Mouse (Mus musculus): ENCODE measurements at regions not wholly inside any gene's neighbourhood (a gene's known extent, or its start where the extent isn't known, plus 50 kb on each side); places are given as distances from the start of the nearest gene placed in this dataset.
A peak's percentile ranks its signal among the peaks of the same experiment; 100 is the strongest.
"Not testable (repeated sequence)": the region's sequence is repeated elsewhere in the genome, so short reads cannot be mapped to it uniquely, and the experiment has no call there.

- H3K4me3 ChIP-seq: no peak overlapping the region
- 0 out of 2 replicates have a peak, but pooled peaks cover 10% of the 10 kb centered on the region for H3K9me3 ChIP-seq
- WGBS: 79% methylated on average over 8 of the region's 8 CpGs
- H3K27ac ChIP-seq: no peak overlapping the region
- ATAC-seq (ENCODE audit: insufficient number of reproducible peaks, insufficient read depth, low FRiP score, low TSS enrichment, low read depth): no peak
- H3K9ac ChIP-seq: no peak overlapping the region
- H3K36me3 ChIP-seq: no peaks in the 10 kb centered on the region
- H3K27me3 ChIP-seq: no peaks in the 10 kb centered on the region
- H3K4me1 ChIP-seq: 0 out of 2 replicates have a peak, but pooled peaks cover 5% of the 10 kb centered on the region
- no peak overlapping the region for H3K4me2 ChIP-seq
Measured at GRCm38 (mm10) chr13:57044455-57044854, 148.7 kb upstream of the Trpc7 start.

- ATAC-seq (ENCODE audit: insufficient number of reproducible peaks, insufficient read depth, low FRiP score, low TSS enrichment, low read depth): no peak
- no peak overlapping the region for H3K27ac ChIP-seq
- 67% methylated on average over 15 of the region's 15 CpGs for WGBS
Measured at GRCm38 (mm10) chr13:57043316-57043974, 147.7 kb upstream of the Trpc7 start.

GRCm38 (mm10) chr13:57042514-57042913, 146.7 kb upstream of the Trpc7 start:
- H3K9ac ChIP-seq: no peak overlapping the region
- no peak overlapping the region for H3K27ac ChIP-seq
- H3K36me3 ChIP-seq: no peaks in the 10 kb centered on the region
- ATAC-seq (ENCODE audit: insufficient number of reproducible peaks, insufficient read depth, low FRiP score, low TSS enrichment, low read depth): no peak
- 69% methylated on average over 5 of the region's 5 CpGs for WGBS
- H3K4me1 ChIP-seq: 0 out of 2 replicates have a peak, but pooled peaks cover 5% of the 10 kb centered on the region
- no peak overlapping the region for H3K4me3 ChIP-seq
- 0 out of 2 replicates have a peak, but pooled peaks cover 4% of the 10 kb centered on the region for H3K9me3 ChIP-seq
- no peaks in the 10 kb centered on the region for H3K27me3 ChIP-seq
- no peak overlapping the region for H3K4me2 ChIP-seq

More at GRCm38 (mm10) chr13:57043316-57043974, 147.7 kb upstream of the Trpc7 start:
- Histone ChIP-seq H3K4me1 (0 out of 2 replicates have a peak, but pooled peaks cover 5% of the 10 kb centered on the region), H3K4me2 (no peak overlapping the region), H3K36me3 (no peaks in the 10 kb centered on the region), H3K9ac (no peak overlapping the region), H3K27me3 (no peaks in the 10 kb centered on the region), H3K4me3 (no peak overlapping the region), H3K9me3 (0 out of 2 replicates have a peak, but pooled peaks cover 5% of the 10 kb centered on the region)

- Histone ChIP-seq H3K36me3 (no peaks in the 10 kb centered on the region), H3K4me3 (no peak overlapping the region), H3K9ac (no peak overlapping the region), H3K27me3 (no peaks in the 10 kb centered on the region), H3K27ac (no peak overlapping the region), H3K4me1 (0 out of 2 replicates have a peak, but pooled peaks cover 2% of the 10 kb centered on the region), H3K4me2 (no peak overlapping the region), H3K9me3 (no peaks in the 10 kb centered on the region)
- no peak for ATAC-seq (ENCODE audit: insufficient number of reproducible peaks, insufficient read depth, low FRiP score, low TSS enrichment, low read depth)
- 36% methylated on average over 4 of the region's 4 CpGs for WGBS
Measured at GRCm38 (mm10) chr13:57032871-57033270, 137.1 kb upstream of the Trpc7 start.

GRCm38 (mm10) chr13:57017553-57018341, 122.0 kb upstream of the Trpc7 start:
- no peaks in the 10 kb centered on the region for H3K9me3 ChIP-seq
- no peak overlapping the region for H3K4me2 ChIP-seq
- H3K4me1 ChIP-seq: peaks cover 19% of the 10 kb centered on the region
- no peaks in the 10 kb centered on the region for H3K36me3 ChIP-seq
- 56% methylated on average over 11 of the region's 11 CpGs for WGBS
- H3K27me3 ChIP-seq: no peaks in the 10 kb centered on the region
- ATAC-seq (ENCODE audit: insufficient number of reproducible peaks, insufficient read depth, low FRiP score, low TSS enrichment, low read depth): no peak
- H3K4me3 ChIP-seq: no peak overlapping the region
- no peak overlapping the region for H3K9ac ChIP-seq
- no peak overlapping the region for H3K27ac ChIP-seq

GRCm38 (mm10) chr13:57016465-57017272, 120.9 kb upstream of the Trpc7 start:
- no peak overlapping the region for H3K4me3 ChIP-seq
- WGBS: 37% methylated on average over 13 of the region's 13 CpGs

GRCm38 (mm10) chr13:57007236-57007635, 111.4 kb upstream of the Trpc7 start:
- not testable (repeated sequence) for H3K4me3 ChIP-seq; H3K9ac ChIP-seq; H3K36me3 ChIP-seq; H3K27ac ChIP-seq; H3K4me2 ChIP-seq; ATAC-seq (ENCODE audit: insufficient number of reproducible peaks, insufficient read depth, low FRiP score, low TSS enrichment, low read depth); H3K9me3 ChIP-seq; H3K27me3 ChIP-seq; H3K4me1 ChIP-seq
- WGBS: 95% methylated on average over 8 of the region's 8 CpGs

More at GRCm38 (mm10) chr13:57016465-57017272, 120.9 kb upstream of the Trpc7 start:
- Histone ChIP-seq H3K4me1 (peaks cover 19% of the 10 kb centered on the region), H3K9ac (peak overlapping the region; percentile 17; the same call in 1 of the 2 replicates), H3K27me3 (no peaks in the 10 kb centered on the region), H3K27ac (no peak overlapping the region; the same call in 1 of the 2 replicates), H3K4me2 (no peak overlapping the region), H3K9me3 (no peaks in the 10 kb centered on the region), H3K36me3 (no peaks in the 10 kb centered on the region)
- no peak for ATAC-seq (ENCODE audit: insufficient number of reproducible peaks, insufficient read depth, low FRiP score, low TSS enrichment, low read depth)

GRCm38 (mm10) chr13:57003565-57004132, 107.9 kb upstream of the Trpc7 start:
- Histone ChIP-seq H3K27me3 (no peaks in the 10 kb centered on the region), H3K4me2 (no peak overlapping the region), H3K9me3 (no peaks in the 10 kb centered on the region), H3K36me3 (no peaks in the 10 kb centered on the region), H3K4me1 (no peaks in the 10 kb centered on the region), H3K9ac (no peak overlapping the region), H3K27ac (no peak overlapping the region), H3K4me3 (no peak overlapping the region)
- ATAC-seq (ENCODE audit: insufficient number of reproducible peaks, insufficient read depth, low FRiP score, low TSS enrichment, low read depth): no peak
- WGBS: 20% methylated on average over 8 of the region's 8 CpGs

GRCm38 (mm10) chr13:56992022-56992421, 96.2 kb upstream of the Trpc7 start:
- no peak for ATAC-seq (ENCODE audit: insufficient number of reproducible peaks, insufficient read depth, low FRiP score, low TSS enrichment, low read depth)
- no peaks in the 10 kb centered on the region for H3K27me3 ChIP-seq
- peaks cover 5% of the 10 kb centered on the region; the same call in 1 of the 2 replicates for H3K9me3 ChIP-seq
- no peaks in the 10 kb centered on the region for H3K36me3 ChIP-seq
- no peak overlapping the region for H3K9ac ChIP-seq
- H3K4me3 ChIP-seq: no peak overlapping the region
- H3K4me2 ChIP-seq: no peak overlapping the region
- no peaks in the 10 kb centered on the region for H3K4me1 ChIP-seq
- H3K27ac ChIP-seq: no peak overlapping the region

- ATAC-seq (ENCODE audit: insufficient number of reproducible peaks, insufficient read depth, low FRiP score, low TSS enrichment, low read depth): no peak
- Histone ChIP-seq H3K36me3 (no peaks in the 10 kb centered on the region), H3K9me3 (0 out of 2 replicates have a peak, but pooled peaks cover 9% of the 10 kb centered on the region), H3K27ac (no peak overlapping the region), H3K27me3 (no peaks in the 10 kb centered on the region), H3K9ac (no peak overlapping the region), H3K4me2 (no peak overlapping the region), H3K4me1 (no peaks in the 10 kb centered on the region), H3K4me3 (no peak overlapping the region)
- WGBS: 90% methylated on average over 3 of the region's 3 CpGs
Measured at GRCm38 (mm10) chr13:56974063-56974462, 78.3 kb upstream of the Trpc7 start.

GRCm38 (mm10) chr13:56955358-56955757, 59.6 kb upstream of the Trpc7 start:
- H3K27me3 ChIP-seq: no peaks in the 10 kb centered on the region
- H3K4me2 ChIP-seq: no peak overlapping the region
- H3K36me3 ChIP-seq: no peaks in the 10 kb centered on the region
- no peaks in the 10 kb centered on the region for H3K4me1 ChIP-seq
- no peak for ATAC-seq (ENCODE audit: insufficient number of reproducible peaks, insufficient read depth, low FRiP score, low TSS enrichment, low read depth)
- no peak overlapping the region for H3K27ac ChIP-seq
- 46% methylated on average over 5 of the region's 5 CpGs for WGBS
- no peak overlapping the region for H3K9ac ChIP-seq
- no peak overlapping the region for H3K4me3 ChIP-seq
- no peaks in the 10 kb centered on the region for H3K9me3 ChIP-seq

Data from embryonic facial prominence, embryonic 13.5 days (tissue).